In genomic region chr2:34914823-34915082, GRCm38 (mm10) we compare ENCODE assay signal across 7 mouse cellular contexts. TPM values are rescaled to one million over a fixed set of nuclear protein-coding genes. Genes with fewer than 3 reads are reported as not detected.
DNase-seq lines count a peak whose midpoint lies in the region; ATAC-seq lines count a peak whose summit lies in the region.

No protein-coding gene starts in this region.

- H3K27me3 ChIP-seq in liver, embryonic 11.5 days (replicated peaks; ENCODE audit: control insufficient read depth, insufficient read depth, low read length) = peaks cover 30% of the 10 kb centered on the region
- peaks cover 12% of the 10 kb centered on the region; the same call in 1 of the 2 replicates for H3K27me3 ChIP-seq in embryonic facial prominence, embryonic 15.5 days
- H3K27me3 ChIP-seq in intestine, embryonic 16.5 days (replicated peaks; ENCODE audit: control insufficient read depth, insufficient read depth, low read length) = no peaks in the 10 kb centered on the region
- peaks cover 55% of the 10 kb centered on the region for H3K27me3 ChIP-seq in neural tube, embryonic 13.5 days

- H3K27ac ChIP-seq in liver, embryonic 11.5 days (ENCODE audit: low read depth, low read length) = peak overlapping the region; percentile 28; the same call in 1 of the 2 replicates
- H3K27ac ChIP-seq in embryonic facial prominence, embryonic 15.5 days (replicated peaks) = no peak overlapping the region
- H3K27ac ChIP-seq in intestine, embryonic 16.5 days (ENCODE audit: low read length) = peak overlapping the region; percentile 58
- H3K27ac ChIP-seq in neural tube, embryonic 13.5 days (replicated peaks) = no peak overlapping the region

- no peaks in the 10 kb centered on the region for H3K9me3 ChIP-seq in liver, embryonic 11.5 days (ENCODE audit: control insufficient read depth, low read length)
- H3K9me3 ChIP-seq in embryonic facial prominence, embryonic 15.5 days (replicated peaks) = no peaks in the 10 kb centered on the region
- no peaks in the 10 kb centered on the region for H3K9me3 ChIP-seq in intestine, embryonic 16.5 days (ENCODE audit: control insufficient read depth, low read length)
- H3K9me3 ChIP-seq in neural tube, embryonic 13.5 days = no peaks in the 10 kb centered on the region

- H3K4me1 ChIP-seq in liver, embryonic 11.5 days (replicated peaks; ENCODE audit: control insufficient read depth, insufficient read depth, low read length) = peaks cover 10% of the 10 kb centered on the region
- peaks cover 26% of the 10 kb centered on the region for H3K4me1 ChIP-seq in embryonic facial prominence, embryonic 15.5 days
- H3K4me1 ChIP-seq in intestine, embryonic 16.5 days (ENCODE audit: control insufficient read depth, insufficient read depth, low read length) = peaks cover 12% of the 10 kb centered on the region
- H3K4me1 ChIP-seq in neural tube, embryonic 13.5 days (replicated peaks) = peaks cover 21% of the 10 kb centered on the region

- H3K9ac ChIP-seq in liver, embryonic 11.5 days (ENCODE audit: low read depth, low read length) = no peak overlapping the region
- no peak overlapping the region for H3K9ac ChIP-seq in embryonic facial prominence, embryonic 15.5 days
- H3K9ac ChIP-seq in intestine, embryonic 16.5 days (ENCODE audit: low read depth, low read length) = peak overlapping the region; percentile 76; the same call in 1 of the 2 replicates
- H3K9ac ChIP-seq in neural tube, embryonic 13.5 days = no peak overlapping the region

- no peaks in the 10 kb centered on the region for H3K36me3 ChIP-seq in liver, embryonic 11.5 days (ENCODE audit: control insufficient read depth, insufficient read depth, low read length)
- 0 out of 2 replicates have a peak, but pooled peaks cover 2% of the 10 kb centered on the region for H3K36me3 ChIP-seq in embryonic facial prominence, embryonic 15.5 days
- peaks cover 3% of the 10 kb centered on the region; the same call in 1 of the 2 replicates for H3K36me3 ChIP-seq in intestine, embryonic 16.5 days (ENCODE audit: control insufficient read depth, insufficient read depth, low read length)
- H3K36me3 ChIP-seq in neural tube, embryonic 13.5 days = no peaks in the 10 kb centered on the region

- WGBS in liver, embryonic 11.5 days = 24% methylated on average over 2 of the region's 2 CpGs
- WGBS in embryonic facial prominence, embryonic 15.5 days = 10% methylated on average over 2 of the region's 2 CpGs
- WGBS in intestine, embryonic 16.5 days = 14% methylated on average over 2 of the region's 2 CpGs
- 19% methylated on average over 2 of the region's 2 CpGs for WGBS in neural tube, embryonic 13.5 days

- ATAC-seq in liver, embryonic 11.5 days (replicated peaks; ENCODE audit: low FRiP score) = 0 out of 2 replicates have a peak, but pooled peaks have one; percentile 2
- no peak for ATAC-seq in embryonic facial prominence, embryonic 15.5 days (ENCODE audit: insufficient number of reproducible peaks, low FRiP score, low TSS enrichment, low read depth)
- ATAC-seq in intestine, embryonic 16.5 days = peak; percentile 66
- no peak for ATAC-seq in neural tube, embryonic 13.5 days (ENCODE audit: low read depth)

- no peak overlapping the region for H3K4me3 ChIP-seq in liver, embryonic 11.5 days (ENCODE audit: low read depth, low read length)
- no peak overlapping the region for H3K4me3 ChIP-seq in embryonic facial prominence, embryonic 15.5 days (replicated peaks)
- H3K4me3 ChIP-seq in intestine, embryonic 16.5 days (ENCODE audit: low read length) = peak overlapping the region; percentile 70
- H3K4me3 ChIP-seq in neural tube, embryonic 13.5 days = no peak overlapping the region

- no peak for DNase-seq in liver, embryonic 11.5 days (ENCODE audit: low spot score)
- no peak for DNase-seq in liver
- no peak for DNase-seq in right cerebral cortex, postnatal 4 days
- no peak for DNase-seq in ovary, adult 18-20 months (ENCODE audit: low spot score)

- peak overlapping the region; percentile 85 for H3K4me2 ChIP-seq in liver, embryonic 11.5 days
- peak overlapping the region; percentile 88; the same call in 1 of the 2 replicates for H3K4me2 ChIP-seq in embryonic facial prominence, embryonic 15.5 days (replicated peaks)
- H3K4me2 ChIP-seq in intestine, embryonic 16.5 days (ENCODE audit: low read depth, low read length) = peak overlapping the region; percentile 94
- H3K4me2 ChIP-seq in neural tube, embryonic 13.5 days = peak overlapping the region; percentile 94

RNA-seq across cellular contexts. Expression of gene Phf19, which starts 0.9 kb away (rescaled TPM):
- 4.5 and 5.2 TPM in 2 replicates for polyA plus RNA-seq in liver, embryonic 11.5 days (2014; fragmentation: Nextera tagmentation; extraction: Ambion mirVana)
- 9.0 and 10.3 TPM in 2 replicates for polyA plus RNA-seq in embryonic facial prominence, embryonic 15.5 days (2015; fragmentation: Nextera tagmentation; extraction: Ambion mirVana)
- 6.0 and 6.7 TPM in 2 replicates for polyA plus RNA-seq in intestine, embryonic 16.5 days (2015; fragmentation: Nextera tagmentation; extraction: Ambion mirVana)
- polyA plus RNA-seq in neural tube, embryonic 13.5 days (2015; fragmentation: Nextera tagmentation; extraction: Ambion mirVana) = 1.8 TPM in 2 replicates

RNA-seq across cellular contexts. Expression of gene Psmd5, which starts 40.0 kb away (rescaled TPM):
- polyA plus RNA-seq in liver, embryonic 11.5 days (2014; fragmentation: Nextera tagmentation; extraction: Ambion mirVana) = 138 and 147 TPM in 2 replicates
- polyA plus RNA-seq in embryonic facial prominence, embryonic 15.5 days (2015; fragmentation: Nextera tagmentation; extraction: Ambion mirVana) = 88.5 and 91.4 TPM in 2 replicates
- 100 and 103 TPM in 2 replicates for polyA plus RNA-seq in intestine, embryonic 16.5 days (2015; fragmentation: Nextera tagmentation; extraction: Ambion mirVana)
- 87.4 and 90.4 TPM in 2 replicates for polyA plus RNA-seq in neural tube, embryonic 13.5 days (2015; fragmentation: Nextera tagmentation; extraction: Ambion mirVana)

RNA-seq across cellular contexts. Expression of gene Cutal, which starts 40.6 kb away (rescaled TPM):
- 2.5 and 2.7 TPM in 2 replicates for polyA plus RNA-seq in liver, embryonic 11.5 days (2014; fragmentation: Nextera tagmentation; extraction: Ambion mirVana)
- polyA plus RNA-seq in embryonic facial prominence, embryonic 15.5 days (2015; fragmentation: Nextera tagmentation; extraction: Ambion mirVana) = 0.09 TPM in 1 of 2 replicates, not detected in the other
- 11.8 and 13.9 TPM in 2 replicates for polyA plus RNA-seq in intestine, embryonic 16.5 days (2015; fragmentation: Nextera tagmentation; extraction: Ambion mirVana)
- 0.21 and 0.30 TPM in 2 replicates for polyA plus RNA-seq in neural tube, embryonic 13.5 days (2015; fragmentation: Nextera tagmentation; extraction: Ambion mirVana)

RNA-seq across cellular contexts. Expression of gene Traf1, which starts 46.8 kb away (rescaled TPM):
- 0.38 TPM in 2 replicates for polyA plus RNA-seq in liver, embryonic 11.5 days (2014; fragmentation: Nextera tagmentation; extraction: Ambion mirVana)
- 4.5 and 5.9 TPM in 2 replicates for polyA plus RNA-seq in embryonic facial prominence, embryonic 15.5 days (2015; fragmentation: Nextera tagmentation; extraction: Ambion mirVana)
- polyA plus RNA-seq in intestine, embryonic 16.5 days (2015; fragmentation: Nextera tagmentation; extraction: Ambion mirVana) = 2.9 and 3.5 TPM in 2 replicates
- polyA plus RNA-seq in neural tube, embryonic 13.5 days (2015; fragmentation: Nextera tagmentation; extraction: Ambion mirVana) = 1.7 and 2.9 TPM in 2 replicates

Comparison
In these comparisons a context has a peak if more than half of its experiments do, and no peak if none do; other contexts are left out.
1. ATAC-seq: peak in liver, embryonic 11.5 days (single experiment) and intestine, embryonic 16.5 days (single experiment); none in embryonic facial prominence, embryonic 15.5 days (single experiment) and neural tube, embryonic 13.5 days (single experiment).
2. H3K27ac ChIP-seq: peak in liver, embryonic 11.5 days (single experiment) and intestine, embryonic 16.5 days (single experiment); none in embryonic facial prominence, embryonic 15.5 days (single experiment) and neural tube, embryonic 13.5 days (single experiment).
3. Peak in every context shown above with its lines, with median percentiles within 50 percentile points of each other: H3K4me2 ChIP-seq.